Mouse (Mus musculus) ES-E14 (cell line): ENCODE measurements at regions not wholly inside any gene's neighbourhood (a gene's known extent, or its start where the extent isn't known, plus 50 kb on each side); places are given as distances from the start of the nearest gene placed in this dataset.

Source experiments
- CHD2 ChIP-seq: IDR thresholded peaks from 2 replicates; pipeline ENCODE4 v1.6.1; 2014; ENCODE audit warnings: mild to moderate bottlenecking, low read depth, low read length, inconsistent platforms
- HCFC1 ChIP-seq: IDR thresholded peaks from 2 replicates; pipeline ENCODE4 v1.6.1; 2012; ENCODE audit warnings: low read length, inconsistent platforms, borderline replicate concordance; ENCODE audit not compliant: insufficient read depth
- ZC3H11A ChIP-seq: IDR thresholded peaks from 2 replicates; pipeline ENCODE4 v1.6.1; 2012; ENCODE audit warnings: low read depth, mild to moderate bottlenecking, inconsistent platforms, low read length, borderline replicate concordance
- ZNF384 ChIP-seq: IDR thresholded peaks from 2 replicates; pipeline ENCODE4 v1.6.1; 2012; ENCODE audit warnings: low read depth, low read length, inconsistent platforms

DNA sequence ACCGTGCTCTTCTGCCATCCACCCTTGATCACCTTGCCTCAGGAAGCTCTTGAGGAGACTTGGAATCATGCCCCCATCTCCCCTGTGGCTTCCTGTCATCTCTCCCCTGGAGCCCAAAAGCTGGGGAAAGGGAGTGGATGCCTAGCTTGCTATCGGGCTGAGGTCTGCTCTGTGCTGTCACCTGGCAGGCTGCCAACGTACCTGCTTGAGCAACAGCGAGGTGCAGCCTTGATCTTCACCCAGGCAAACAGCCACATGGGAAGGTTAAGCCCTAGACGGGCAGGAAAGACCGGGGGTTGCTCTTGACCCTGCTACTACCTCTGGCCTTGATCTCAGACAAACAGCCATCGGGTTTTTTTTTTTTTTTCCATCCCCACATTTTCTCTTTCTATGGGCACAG, 90.9 kb upstream of the Hes1 start:
- TF ChIP-seq ZC3H11A (no peak), ZNF384 (no peak), HCFC1 (no peak), CHD2 (no peak)
